16 mouse cellular contexts compared by ENCODE assay signal in the genomic region with DNA sequence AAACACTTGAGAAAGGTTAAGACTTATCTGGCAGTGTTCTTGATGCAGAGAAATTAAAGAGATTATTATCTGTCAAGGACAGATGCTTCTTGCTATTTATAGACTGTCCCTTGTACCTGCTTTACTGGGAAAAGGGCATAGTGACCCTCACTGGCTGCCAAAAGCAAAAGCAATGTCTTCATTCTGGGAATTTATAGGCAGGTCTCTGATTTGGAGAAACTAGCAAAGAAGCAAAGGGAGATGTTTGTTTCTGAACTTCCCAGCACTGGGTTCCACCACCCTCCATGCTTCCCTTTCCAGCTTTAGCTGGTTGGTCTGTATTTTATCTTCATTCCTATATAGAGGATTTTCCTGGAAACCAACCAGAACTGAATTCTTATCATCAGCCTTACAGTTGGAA.
DNase-seq lines count a peak whose midpoint lies in the region; TF ChIP-seq lines count a peak whose summit lies in the region.
"Had no signal": no experiment of that assay in that cellular context is flagged by ENCODE, and none has a peak within 500 bp of the region (broad histone marks: within the 10 kb centered on the region; RNA-seq: fewer than 3 reads in every experiment).

No protein-coding gene starts in this region.

- no peak overlapping the region for H3K4me3 ChIP-seq in gastrocnemius, adult 2 months
- H3K4me3 ChIP-seq: embryonic facial prominence, embryonic 12.5 days; forebrain, embryonic 15.5 days; heart, embryonic 12.5 days; hindbrain, embryonic 15.5 days had no signal

- DNase-seq in adrenal gland, adult (ENCODE audit: inconsistent age in 2 of 2, low spot score in 1 of 2): peak; percentile 44 to 84
- DNase-seq in adrenal gland, postnatal 25 days: no peak
- peak; percentile 36 for DNase-seq in cerebellum, adult 9-10 months
- DNase-seq in cerebellum, postnatal 25 days: no peak
- no peak for DNase-seq in gastrocnemius, adult 2 months
- DNase-seq in gastrocnemius, postnatal 25 days: no peak
- DNase-seq in adrenal gland, postnatal 36 days: peak; percentile 33 to 53
- no peak for DNase-seq in left cerebral cortex, adult 11 months (ENCODE audit: low spot score)
- DNase-seq: B cell, adult 2 months; gastrocnemius, postnatal 36 days; heart, postnatal 36 days; kidney, adult 8-10 months had no signal

- peak overlapping the region; percentile 82 for H3K27ac ChIP-seq in gastrocnemius, adult 2 months
- H3K27ac ChIP-seq: embryonic facial prominence, embryonic 12.5 days; forebrain, embryonic 15.5 days; hindbrain, embryonic 15.5 days had no signal

- intact Hi-C loops in gastrocnemius, adult 2 months (cut with DNase I): no loop called here

- no peak for TF ChIP-seq CTCF in gastrocnemius, adult 2 months (IDR thresholded peaks at IDR 0.05)

Comparison
In these comparisons a context has a peak if more than half of its experiments do, and no peak if none do; other contexts are left out.
1. DNase-seq: peak in adrenal gland, adult (2 of 2), cerebellum, adult 9-10 months (single experiment) and adrenal gland, postnatal 36 days (2 of 2); none in adrenal gland, postnatal 25 days (single experiment), cerebellum, postnatal 25 days (0 of 2), gastrocnemius, adult 2 months (single experiment), gastrocnemius, postnatal 25 days (single experiment) and left cerebral cortex, adult 11 months (single experiment).